Mouse (Mus musculus) bone marrow macrophage, adult 2 months (primary cell): ENCODE data around the gene Nup214.

Source experiments
- CTCF ChIP-seq: IDR thresholded peaks from 2 replicates; pipeline ENCODE4 v1.5.1; 2012; ENCODE audit warnings: low read depth, mild to moderate bottlenecking, low read length, moderate library complexity
- POLR2A ChIP-seq: IDR thresholded peaks from 2 replicates; pipeline ENCODE4 v1.6.1; 2012; ENCODE audit warnings: mild to moderate bottlenecking, low read depth, low read length, borderline replicate concordance

DNA sequence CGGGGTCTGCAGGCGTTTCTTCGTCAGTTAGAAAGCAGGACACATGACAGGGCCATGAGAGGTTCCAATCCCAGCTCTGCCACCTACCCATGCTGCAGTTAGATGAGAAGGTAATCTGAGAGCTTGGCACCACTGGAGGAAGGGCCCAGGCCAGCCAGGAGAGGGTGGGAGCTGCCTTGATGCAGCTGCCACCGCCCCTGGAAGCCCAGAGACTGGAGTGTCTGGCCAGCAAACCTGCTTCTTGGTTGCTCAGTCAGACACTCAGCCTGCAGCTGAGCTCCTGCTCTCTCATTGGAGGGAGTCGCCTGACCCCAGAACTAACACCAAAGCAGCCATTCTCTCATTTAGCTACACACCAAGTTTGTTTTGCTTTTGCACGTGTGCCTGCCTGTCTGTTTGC, 71.1 kb downstream of the Nup214 start:
- no peak for TF ChIP-seq POLR2A
- no peak for TF ChIP-seq CTCF
